Mouse (Mus musculus): ENCODE results near the gene Naa35. TPM values are rescaled to one million over a fixed set of nuclear protein-coding genes. Genes with fewer than 3 reads are reported as not detected.

Naa35 gene
- total and polyA plus RNA-seq, 2 experiments from 2014 or later: 31.3 to 72.5 TPM

DNA sequence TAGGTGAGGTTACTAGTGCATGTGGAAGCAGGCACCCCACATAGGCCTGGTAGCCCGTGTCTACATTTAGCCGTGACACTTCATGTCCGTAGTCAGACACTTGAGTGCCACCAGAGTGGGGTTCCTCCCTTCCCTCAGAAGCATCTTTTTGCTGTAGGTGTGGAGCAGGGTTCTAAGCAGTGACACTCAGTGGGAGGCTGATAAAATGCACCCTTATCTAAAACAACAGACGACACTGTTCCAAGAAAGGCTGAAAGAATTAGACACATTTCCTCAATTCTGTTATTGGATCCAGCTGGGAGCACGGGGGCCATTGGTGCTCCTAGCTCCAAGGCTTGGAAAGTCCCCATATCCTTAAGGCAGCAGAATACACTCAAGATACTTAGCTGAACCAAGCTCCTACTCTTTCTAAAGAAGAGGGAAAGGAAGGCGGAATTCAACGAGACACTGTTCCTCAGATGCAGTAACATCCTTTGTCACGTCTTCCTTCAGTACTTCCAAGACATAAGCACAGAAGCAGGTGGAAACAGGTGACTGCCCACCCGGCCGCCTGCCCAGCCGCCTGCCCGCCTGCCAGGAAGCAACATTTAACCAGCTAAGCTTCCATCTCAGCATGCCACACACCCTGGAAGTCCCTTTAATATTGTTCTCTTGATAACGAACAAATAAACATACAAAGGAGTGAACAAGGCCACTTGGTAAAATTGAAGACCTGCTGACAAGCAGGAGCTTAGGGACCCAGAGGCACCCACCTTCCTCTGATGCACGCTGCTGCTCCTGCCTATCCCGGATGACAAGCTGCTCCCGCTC lies 54.5 kb downstream of the Naa35 start:
- 60% methylated on average over 16 of the region's 16 CpGs for WGBS
- Histone ChIP-seq H3K4me1 (ENCODE audit: control insufficient read depth, insufficient read depth) (peaks cover 5% of the 10 kb centered on the region; the same call in 1 of the 2 replicates), H3K9me3 (replicated peaks; ENCODE audit: control insufficient read depth, low read length) (no peaks in the 10 kb centered on the region), H3K27me3 (ENCODE audit: control insufficient read depth, insufficient read depth, low read length) (no peaks in the 10 kb centered on the region), H3K27ac (ENCODE audit: low read depth) (no peak overlapping the region), H3K4me2 (ENCODE audit: low read depth, low read length) (no peak overlapping the region), H3K9ac (replicated peaks; ENCODE audit: low read depth, low read length) (no peak overlapping the region), H3K36me3 (replicated peaks; ENCODE audit: control insufficient read depth, insufficient read depth, low read length) (peaks cover 39% of the 10 kb centered on the region), H3K4me3 (ENCODE audit: low read depth, low read length) (no peak overlapping the region)
- no peak for DNase-seq (ENCODE audit: low spot score)
- TF ChIP-seq EP300 (IDR thresholded peaks at IDR 0.05; ENCODE audit: low read depth) (no peak), CTCF (IDR thresholded peaks at IDR 0.05; ENCODE audit: low read depth) (no peak)
- no peak for ATAC-seq (ENCODE audit: insufficient read depth, low read depth)

DNA sequence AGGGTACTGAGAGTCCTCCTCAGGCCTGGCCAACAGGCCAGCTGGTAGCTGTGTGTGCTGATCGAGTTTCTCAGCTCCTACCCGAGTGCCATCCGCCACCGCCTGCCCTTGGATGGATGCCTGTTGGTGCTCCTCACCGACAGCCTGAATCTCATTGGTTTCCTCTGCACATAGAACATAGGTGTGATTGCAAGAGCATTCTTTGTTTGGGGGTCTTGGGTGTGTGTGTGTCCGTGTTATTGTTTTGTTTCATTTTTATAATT lies 55.0 kb downstream of the Naa35 start:
- H3K27me3 ChIP-seq (ENCODE audit: control insufficient read depth, insufficient read depth, low read length): no peaks in the 10 kb centered on the region
- H3K27ac ChIP-seq (ENCODE audit: low read depth): no peak overlapping the region
- H3K36me3 ChIP-seq (replicated peaks; ENCODE audit: control insufficient read depth, insufficient read depth, low read length): peaks cover 38% of the 10 kb centered on the region
- 73% methylated on average over 6 of the region's 6 CpGs for WGBS
- no peak for ATAC-seq (ENCODE audit: insufficient read depth, low read depth)
- H3K4me1 ChIP-seq (ENCODE audit: control insufficient read depth, insufficient read depth): peaks cover 5% of the 10 kb centered on the region; the same call in 1 of the 2 replicates
- no peak overlapping the region for H3K4me2 ChIP-seq (ENCODE audit: low read depth, low read length)
- H3K4me3 ChIP-seq (ENCODE audit: low read depth, low read length): no peak overlapping the region
- TF ChIP-seq EP300 (IDR thresholded peaks at IDR 0.05; ENCODE audit: low read depth): no peak
- TF ChIP-seq CTCF (IDR thresholded peaks at IDR 0.05; ENCODE audit: low read depth): no peak
- DNase-seq (ENCODE audit: low spot score): no peak
- H3K9me3 ChIP-seq (replicated peaks; ENCODE audit: control insufficient read depth, low read length): no peaks in the 10 kb centered on the region
- H3K9ac ChIP-seq (replicated peaks; ENCODE audit: low read depth, low read length): no peak overlapping the region

DNA sequence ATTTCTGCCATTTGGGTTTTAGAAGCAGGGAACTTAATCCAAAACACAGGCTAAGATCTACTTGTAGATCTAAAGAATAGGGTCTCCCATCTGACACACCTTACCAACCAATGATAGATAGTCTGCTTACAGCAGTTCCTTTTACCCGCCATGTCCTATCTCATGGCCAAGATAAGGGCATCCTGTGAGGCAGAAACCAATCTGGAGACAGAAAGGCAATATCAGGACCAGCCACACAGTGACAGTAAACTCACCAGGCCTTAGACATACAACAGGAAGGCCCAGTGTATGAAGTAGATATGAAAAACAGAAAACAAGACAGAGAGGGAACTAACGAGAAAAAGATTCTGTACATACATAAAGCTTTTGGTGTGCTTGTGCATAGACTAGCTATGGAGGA lies 57.8 kb downstream of the Naa35 start:
- TF ChIP-seq CTCF (IDR thresholded peaks at IDR 0.05; ENCODE audit: low read depth) (no peak), EP300 (IDR thresholded peaks at IDR 0.05; ENCODE audit: low read depth) (no peak)
- H3K27me3 ChIP-seq (ENCODE audit: control insufficient read depth, insufficient read depth, low read length): no peaks in the 10 kb centered on the region
- no peak overlapping the region for H3K9ac ChIP-seq (replicated peaks; ENCODE audit: low read depth, low read length)
- H3K4me2 ChIP-seq (ENCODE audit: low read depth, low read length): no peak overlapping the region
- H3K36me3 ChIP-seq (replicated peaks; ENCODE audit: control insufficient read depth, insufficient read depth, low read length): peaks cover 15% of the 10 kb centered on the region; the same call in 1 of the 2 replicates
- H3K27ac ChIP-seq (ENCODE audit: low read depth): no peak overlapping the region
- no peak for DNase-seq (ENCODE audit: low spot score)
- ATAC-seq (ENCODE audit: insufficient read depth, low read depth): no peak
- no peaks in the 10 kb centered on the region for H3K9me3 ChIP-seq (replicated peaks; ENCODE audit: control insufficient read depth, low read length)
- no peak overlapping the region for H3K4me3 ChIP-seq (ENCODE audit: low read depth, low read length)
- peaks cover 7% of the 10 kb centered on the region; the same call in 1 of the 2 replicates for H3K4me1 ChIP-seq (ENCODE audit: control insufficient read depth, insufficient read depth)
- WGBS: 68% methylated on average over 2 of the region's 2 CpGs

DNA sequence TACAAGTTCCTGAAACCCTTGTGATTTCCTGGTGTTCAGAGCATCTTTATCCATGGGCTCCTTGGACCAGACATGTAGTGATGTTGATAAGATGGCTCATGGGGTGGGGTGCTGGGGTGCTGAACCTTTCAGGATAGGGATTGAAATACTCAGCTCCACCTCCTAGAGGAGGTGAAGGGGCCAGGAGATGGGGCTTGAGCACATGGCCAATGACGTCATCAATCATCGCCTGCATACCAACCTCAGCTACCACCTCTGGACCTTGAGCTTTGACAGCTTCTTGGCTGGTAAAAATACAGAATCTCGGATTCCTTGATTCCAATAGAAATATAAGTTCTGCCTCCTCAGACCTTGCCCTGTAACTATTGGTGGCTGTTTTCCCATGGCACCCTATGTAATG lies 60.4 kb downstream of the Naa35 start:
- TF ChIP-seq CTCF (IDR thresholded peaks at IDR 0.05; ENCODE audit: low read depth): no peak
- TF ChIP-seq EP300 (IDR thresholded peaks at IDR 0.05; ENCODE audit: low read depth): no peak
- WGBS: 58% methylated on average over 3 of the region's 3 CpGs
- ATAC-seq (ENCODE audit: insufficient read depth, low read depth): no peak
- no peak overlapping the region for H3K27ac ChIP-seq (ENCODE audit: low read depth)
- no peak overlapping the region for H3K4me2 ChIP-seq (ENCODE audit: low read depth, low read length)
- DNase-seq (ENCODE audit: low spot score): no peak
- no peak overlapping the region for H3K9ac ChIP-seq (replicated peaks; ENCODE audit: low read depth, low read length)
- no peaks in the 10 kb centered on the region for H3K9me3 ChIP-seq (replicated peaks; ENCODE audit: control insufficient read depth, low read length)
- H3K4me1 ChIP-seq (ENCODE audit: control insufficient read depth, insufficient read depth): peaks cover 2% of the 10 kb centered on the region; the same call in 1 of the 2 replicates
- H3K27me3 ChIP-seq (ENCODE audit: control insufficient read depth, insufficient read depth, low read length): no peaks in the 10 kb centered on the region
- no peak overlapping the region for H3K4me3 ChIP-seq (ENCODE audit: low read depth, low read length)
- peaks cover 15% of the 10 kb centered on the region; the same call in 1 of the 2 replicates for H3K36me3 ChIP-seq (replicated peaks; ENCODE audit: control insufficient read depth, insufficient read depth, low read length)

DNA sequence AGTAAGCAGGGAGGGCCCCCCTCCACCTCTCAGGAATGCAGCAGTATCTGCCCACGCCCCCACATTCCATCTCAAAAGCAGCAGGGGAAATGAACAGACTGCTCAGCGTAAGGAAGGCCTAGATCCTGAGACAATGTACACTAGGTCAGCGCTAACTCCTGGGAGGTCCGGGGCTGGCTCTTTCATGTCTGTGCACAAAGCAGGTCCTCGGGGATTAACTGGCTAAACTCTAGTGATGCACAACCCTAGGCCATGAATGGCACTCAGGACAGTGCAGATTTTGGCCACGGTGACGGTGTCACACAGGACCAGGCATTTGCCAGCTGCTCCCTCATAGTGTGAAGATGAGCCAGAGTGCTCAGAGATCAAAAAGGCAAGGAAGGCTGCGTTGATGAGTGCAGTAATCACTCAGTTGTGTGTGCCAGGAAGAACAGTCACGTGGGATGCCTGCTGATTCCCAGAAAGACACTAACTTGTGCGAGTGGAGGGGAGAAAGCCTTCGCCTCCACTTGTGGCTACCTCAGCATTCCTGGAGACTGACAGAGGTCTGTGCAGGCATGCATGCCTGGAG lies 61.7 kb downstream of the Naa35 start:
- H3K4me2 ChIP-seq (ENCODE audit: low read depth, low read length): no peak overlapping the region
- H3K9ac ChIP-seq (replicated peaks; ENCODE audit: low read depth, low read length): no peak overlapping the region
- TF ChIP-seq CTCF (IDR thresholded peaks at IDR 0.05; ENCODE audit: low read depth) (no peak), EP300 (IDR thresholded peaks at IDR 0.05; ENCODE audit: low read depth) (no peak)
- no peak for DNase-seq (ENCODE audit: low spot score)
- peaks cover 15% of the 10 kb centered on the region; the same call in 1 of the 2 replicates for H3K36me3 ChIP-seq (replicated peaks; ENCODE audit: control insufficient read depth, insufficient read depth, low read length)
- no peak overlapping the region for H3K4me3 ChIP-seq (ENCODE audit: low read depth, low read length)
- H3K27ac ChIP-seq (ENCODE audit: low read depth): no peak overlapping the region
- 50% methylated on average over 11 of the region's 11 CpGs for WGBS
- ATAC-seq (ENCODE audit: insufficient read depth, low read depth): no peak
- H3K4me1 ChIP-seq (ENCODE audit: control insufficient read depth, insufficient read depth): peaks cover 2% of the 10 kb centered on the region; the same call in 1 of the 2 replicates
- H3K27me3 ChIP-seq (ENCODE audit: control insufficient read depth, insufficient read depth, low read length): no peaks in the 10 kb centered on the region
- H3K9me3 ChIP-seq (replicated peaks; ENCODE audit: control insufficient read depth, low read length): no peaks in the 10 kb centered on the region

Data from heart, postnatal 0 days (tissue).